Mouse (Mus musculus): ENCODE measurements at regions not wholly inside any gene's neighbourhood (a gene's known extent, or its start where the extent isn't known, plus 50 kb on each side); places are given as distances from the start of the nearest gene placed in this dataset.

DNA sequence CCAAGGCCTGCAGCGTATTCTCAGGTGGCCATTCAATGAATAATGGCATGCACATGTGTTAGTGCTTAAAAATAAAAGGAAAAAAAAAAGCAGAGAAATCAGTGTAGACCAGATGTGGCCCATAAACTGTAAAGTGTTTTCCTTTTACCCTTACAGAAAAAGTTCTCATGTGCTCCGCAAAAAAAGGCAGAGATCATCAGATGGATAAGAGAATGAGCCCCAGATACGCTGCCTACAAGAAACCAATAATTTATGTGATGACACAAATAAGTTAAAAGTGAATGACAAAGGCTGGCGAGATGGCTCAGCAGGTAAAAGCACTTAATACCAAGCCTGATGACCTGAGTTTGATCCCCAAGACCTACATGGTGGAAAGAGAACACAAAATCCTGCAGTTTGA is 70.5 kb upstream of the Eln start:
- H3K4me3 ChIP-seq (ENCODE audit: low read depth, low read length): no peak overlapping the region
- DNase-seq (ENCODE audit: low spot score) (no peak), ATAC-seq (no peak)
- no peak overlapping the region for H3K27ac ChIP-seq (ENCODE audit: low read length)
- TF ChIP-seq CTCF (IDR thresholded peaks at IDR 0.05) (no peak), EP300 (IDR thresholded peaks at IDR 0.05) (no peak)
- no peak overlapping the region for H3K9ac ChIP-seq (replicated peaks; ENCODE audit: low read depth)
- no peaks in the 10 kb centered on the region for H3K4me1 ChIP-seq (ENCODE audit: insufficient read depth, low read depth, low read length)
- H3K27me3 ChIP-seq (replicated peaks; ENCODE audit: insufficient read depth, low read length): no peaks in the 10 kb centered on the region
- no peaks in the 10 kb centered on the region for H3K36me3 ChIP-seq (ENCODE audit: insufficient read depth, low read length)
- WGBS: 81% methylated on average over 4 of the region's 4 CpGs
- H3K4me2 ChIP-seq (replicated peaks; ENCODE audit: low read depth, low read length): no peak overlapping the region
- H3K9me3 ChIP-seq (ENCODE audit: low read length): no peaks in the 10 kb centered on the region

DNA sequence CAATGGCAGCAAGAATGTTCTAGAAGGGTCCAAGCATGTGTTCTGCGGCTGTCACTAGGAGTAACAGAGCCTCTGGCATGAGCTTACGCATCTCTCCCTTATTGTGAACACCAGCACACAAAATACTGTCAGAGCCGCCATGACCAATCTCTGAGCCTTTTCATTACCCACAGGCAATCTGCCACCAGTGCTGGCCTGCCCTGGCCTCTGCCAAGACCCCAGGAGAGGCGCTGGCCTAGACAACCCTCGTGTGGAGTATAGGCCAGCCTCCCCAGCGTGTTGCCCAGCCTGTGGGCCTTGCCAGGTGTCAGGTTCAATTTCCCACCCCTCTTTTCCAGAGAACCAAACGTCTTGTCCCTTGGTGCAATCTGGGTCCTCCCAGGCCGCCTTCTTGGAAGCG is 62.0 kb upstream of the Eln start:
- no peak for ATAC-seq
- no peak overlapping the region for H3K9ac ChIP-seq (replicated peaks; ENCODE audit: low read depth)
- H3K36me3 ChIP-seq (ENCODE audit: insufficient read depth, low read length): no peaks in the 10 kb centered on the region
- 83% methylated on average over 9 of the region's 9 CpGs for WGBS
- no peaks in the 10 kb centered on the region for H3K9me3 ChIP-seq (ENCODE audit: low read length)
- H3K27ac ChIP-seq (ENCODE audit: low read length): no peak overlapping the region
- no peak overlapping the region for H3K4me3 ChIP-seq (ENCODE audit: low read depth, low read length)
- no peaks in the 10 kb centered on the region for H3K27me3 ChIP-seq (replicated peaks; ENCODE audit: insufficient read depth, low read length)
- no peaks in the 10 kb centered on the region for H3K4me1 ChIP-seq (ENCODE audit: insufficient read depth, low read depth, low read length)
- no peak for DNase-seq (ENCODE audit: low spot score)
- no peak for TF ChIP-seq CTCF (IDR thresholded peaks at IDR 0.05)
- TF ChIP-seq EP300 (IDR thresholded peaks at IDR 0.05): no peak
- no peak overlapping the region for H3K4me2 ChIP-seq (replicated peaks; ENCODE audit: low read depth, low read length)

DNA sequence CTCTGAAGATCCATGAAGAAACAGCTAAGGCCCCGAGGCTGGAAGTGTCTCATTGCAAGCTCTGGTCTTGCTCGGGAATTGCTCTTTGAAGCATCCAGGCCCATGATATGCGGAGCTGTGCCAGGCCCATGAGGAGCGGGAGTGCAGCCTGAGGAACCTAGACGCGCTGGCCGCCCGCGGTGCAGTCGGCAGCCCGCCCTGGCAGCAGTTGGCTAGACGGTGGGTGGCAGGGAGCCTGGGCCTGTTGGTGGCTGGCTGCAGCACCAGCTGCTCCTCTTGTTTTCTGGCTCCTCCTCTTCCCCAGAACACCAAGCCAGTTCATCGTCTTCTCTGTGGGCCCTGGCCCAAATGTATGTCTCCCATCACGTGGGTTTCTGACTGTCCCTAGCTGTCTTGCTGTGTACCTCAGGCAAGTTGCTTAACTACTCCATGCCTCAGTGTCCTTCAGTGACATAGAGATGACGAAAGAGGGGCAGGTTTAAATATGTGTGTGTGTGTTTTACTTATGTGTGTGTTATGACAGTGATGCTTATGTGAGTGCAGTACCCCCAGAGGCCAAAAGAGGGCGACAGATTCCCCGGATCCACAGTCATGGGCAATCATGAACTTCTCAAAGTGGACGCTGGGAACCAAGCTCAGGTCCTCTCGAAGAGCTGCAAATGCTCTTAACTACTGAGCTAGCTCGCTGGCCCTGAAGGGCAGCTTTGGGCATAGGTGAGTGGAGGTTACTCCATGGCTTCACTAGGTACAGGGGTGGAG is 57.3 kb upstream of the Eln start:
- H3K9me3 ChIP-seq (ENCODE audit: low read length): no peaks in the 10 kb centered on the region
- no peaks in the 10 kb centered on the region for H3K4me1 ChIP-seq (ENCODE audit: insufficient read depth, low read depth, low read length)
- TF ChIP-seq EP300 (IDR thresholded peaks at IDR 0.05): no peak
- TF ChIP-seq CTCF (IDR thresholded peaks at IDR 0.05): peak; percentile 36
- no peak overlapping the region for H3K4me3 ChIP-seq (ENCODE audit: low read depth, low read length)
- no peaks in the 10 kb centered on the region for H3K36me3 ChIP-seq (ENCODE audit: insufficient read depth, low read length)
- no peak overlapping the region for H3K4me2 ChIP-seq (replicated peaks; ENCODE audit: low read depth, low read length)
- WGBS: 82% methylated on average over 13 of the region's 20 CpGs
- ATAC-seq (no peak), DNase-seq (ENCODE audit: low spot score) (no peak)
- no peaks in the 10 kb centered on the region for H3K27me3 ChIP-seq (replicated peaks; ENCODE audit: insufficient read depth, low read length)
- H3K27ac ChIP-seq (ENCODE audit: low read length): no peak overlapping the region
- H3K9ac ChIP-seq (replicated peaks; ENCODE audit: low read depth): no peak overlapping the region

DNA sequence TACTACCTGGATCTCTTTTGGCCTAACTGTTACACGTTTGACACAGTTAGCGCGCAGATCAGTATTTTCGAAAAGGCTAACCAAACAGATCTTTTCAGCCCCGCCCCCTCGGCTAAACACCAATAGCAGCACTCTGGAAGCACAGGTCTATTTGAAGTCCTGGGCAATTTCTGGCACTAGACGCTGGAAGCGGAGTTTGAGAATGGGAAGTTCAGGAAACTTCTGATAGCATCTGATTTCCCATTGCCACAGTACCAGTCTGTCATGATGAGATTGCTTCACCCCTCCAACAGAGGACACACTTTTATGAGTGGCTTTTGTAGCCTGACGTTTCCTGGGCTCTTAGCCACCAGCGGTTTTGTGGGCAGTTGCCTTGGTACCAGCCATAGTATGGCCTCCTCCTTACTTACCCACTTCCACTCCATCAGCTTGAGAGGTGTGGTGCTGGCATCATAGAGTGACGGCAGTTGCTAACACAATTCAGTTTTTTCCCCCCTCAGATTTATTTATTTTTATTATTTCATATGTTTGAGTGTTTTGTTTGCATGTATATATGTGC is 55.1 kb upstream of the Eln start:
- ATAC-seq (no peak), DNase-seq (ENCODE audit: low spot score) (peak; percentile 12)
- Histone ChIP-seq H3K9me3 (ENCODE audit: low read length) (no peaks in the 10 kb centered on the region), H3K36me3 (ENCODE audit: insufficient read depth, low read length) (no peaks in the 10 kb centered on the region), H3K4me2 (replicated peaks; ENCODE audit: low read depth, low read length) (no peak overlapping the region), H3K27ac (ENCODE audit: low read length) (no peak overlapping the region), H3K9ac (replicated peaks; ENCODE audit: low read depth) (no peak overlapping the region), H3K4me3 (ENCODE audit: low read depth, low read length) (no peak overlapping the region), H3K4me1 (ENCODE audit: insufficient read depth, low read depth, low read length) (no peaks in the 10 kb centered on the region), H3K27me3 (replicated peaks; ENCODE audit: insufficient read depth, low read length) (no peaks in the 10 kb centered on the region)
- WGBS: 68% methylated on average over 11 of the region's 11 CpGs
- TF ChIP-seq EP300 (IDR thresholded peaks at IDR 0.05) (0 out of 2 replicates have a peak, but pooled peaks have one; percentile 23), CTCF (IDR thresholded peaks at IDR 0.05) (0 out of 2 replicates have a peak, but pooled peaks have one; percentile 13)

DNA sequence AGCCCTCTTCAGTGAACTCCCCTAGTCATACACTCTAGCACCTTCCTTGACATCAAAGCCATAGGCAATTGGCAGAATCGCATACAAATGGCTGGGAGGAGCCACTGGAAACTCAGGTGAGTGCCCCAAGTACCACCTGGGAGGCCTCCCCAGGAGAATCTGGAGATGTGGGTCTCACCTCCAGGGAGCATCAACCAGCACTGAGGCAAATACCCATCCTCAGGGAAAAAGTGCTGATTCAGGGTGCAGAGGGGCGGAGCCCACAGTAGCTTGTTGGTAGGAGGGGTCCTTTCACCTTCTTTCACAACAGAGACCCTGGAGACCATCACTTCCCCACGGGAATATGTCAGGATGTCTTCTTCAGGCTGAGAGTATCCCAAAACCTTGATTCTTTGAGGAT is 53.4 kb upstream of the Eln start:
- DNase-seq (ENCODE audit: low spot score): no peak
- Histone ChIP-seq H3K4me2 (replicated peaks; ENCODE audit: low read depth, low read length) (no peak overlapping the region), H3K9me3 (ENCODE audit: low read length) (no peaks in the 10 kb centered on the region), H3K27me3 (replicated peaks; ENCODE audit: insufficient read depth, low read length) (no peaks in the 10 kb centered on the region), H3K4me3 (ENCODE audit: low read depth, low read length) (no peak overlapping the region), H3K4me1 (ENCODE audit: insufficient read depth, low read depth, low read length) (no peaks in the 10 kb centered on the region), H3K9ac (replicated peaks; ENCODE audit: low read depth) (no peak overlapping the region), H3K27ac (ENCODE audit: low read length) (no peak overlapping the region), H3K36me3 (ENCODE audit: insufficient read depth, low read length) (no peaks in the 10 kb centered on the region)
- ATAC-seq: no peak
- TF ChIP-seq EP300 (IDR thresholded peaks at IDR 0.05) (no peak), CTCF (IDR thresholded peaks at IDR 0.05) (no peak)
- WGBS: 84% methylated on average over 3 of the region's 3 CpGs

DNA sequence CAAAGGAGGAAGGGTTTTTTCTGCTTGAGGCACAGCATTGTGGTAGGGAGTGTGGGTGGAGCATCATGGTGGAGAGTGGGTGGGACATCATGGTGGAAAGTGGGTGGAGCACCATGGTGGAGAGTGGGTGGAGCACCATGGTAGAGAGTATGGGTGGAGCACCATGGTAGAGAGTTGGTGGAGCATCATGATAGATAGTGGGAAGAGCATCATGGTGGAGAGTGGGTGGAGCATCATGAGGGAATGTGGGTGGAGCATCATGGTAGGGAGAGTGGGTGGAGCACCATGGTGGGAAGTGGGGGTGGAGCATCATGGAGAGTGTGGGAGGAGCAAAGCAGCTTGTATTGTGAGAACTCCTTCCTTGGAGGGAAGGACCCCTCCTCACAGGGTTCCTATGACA is 52.8 kb upstream of the Eln start:
- Histone ChIP-seq H3K27me3 (replicated peaks; ENCODE audit: insufficient read depth, low read length) (no peaks in the 10 kb centered on the region), H3K4me3 (ENCODE audit: low read depth, low read length) (no peak overlapping the region), H3K9me3 (ENCODE audit: low read length) (no peaks in the 10 kb centered on the region), H3K9ac (replicated peaks; ENCODE audit: low read depth) (no peak overlapping the region), H3K4me2 (replicated peaks; ENCODE audit: low read depth, low read length) (no peak overlapping the region), H3K27ac (ENCODE audit: low read length) (no peak overlapping the region), H3K36me3 (ENCODE audit: insufficient read depth, low read length) (no peaks in the 10 kb centered on the region), H3K4me1 (ENCODE audit: insufficient read depth, low read depth, low read length) (no peaks in the 10 kb centered on the region)
- DNase-seq (ENCODE audit: low spot score) (no peak), ATAC-seq (no peak)
- no peak for TF ChIP-seq CTCF (IDR thresholded peaks at IDR 0.05)
- TF ChIP-seq EP300 (IDR thresholded peaks at IDR 0.05): no peak

All from lung, postnatal 0 days (tissue).